Mouse (Mus musculus): ENCODE data around the gene Prkg1. TPM values are rescaled to one million over a fixed set of nuclear protein-coding genes. Genes with fewer than 3 reads are reported as not detected.

Gene Prkg1
- total RNA-seq, 2 experiments from 2014 or later: 22.5 to 37.7 TPM

DNA sequence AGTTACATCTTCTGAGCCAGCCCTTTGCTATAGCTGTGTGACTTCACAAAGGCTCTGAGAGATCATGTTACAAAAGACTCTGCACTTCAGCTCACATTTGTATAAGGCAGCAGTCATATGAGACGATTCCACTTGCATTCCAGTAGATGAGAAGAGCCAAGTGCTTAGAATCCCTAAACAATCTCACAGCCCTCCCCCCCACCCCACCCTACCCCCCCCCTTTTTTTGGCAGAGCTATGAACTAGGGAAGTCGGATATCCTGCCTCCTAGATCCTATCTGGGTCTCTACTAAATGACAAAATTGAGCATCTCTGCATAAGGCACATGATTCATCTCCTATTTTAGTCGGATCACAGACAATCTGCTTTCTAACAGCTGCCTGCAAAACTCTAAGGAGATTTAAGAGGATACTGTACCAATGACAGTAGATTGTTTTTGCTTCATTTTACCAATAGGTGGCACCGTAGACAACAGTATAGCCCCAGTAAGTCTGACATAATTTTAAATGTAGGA, 921.7 kb downstream of the Prkg1 start:
- no peak for DNase-seq
- Histone ChIP-seq H3K4me3 (no peak overlapping the region), H3K27ac (no peak overlapping the region)
- intact Hi-C loops (cut with DNase I): loop anchor here (5.0 kb wide), 2 partner anchors 181 to 919 kb away; no protein-coding TSS in a partner anchor
- TF ChIP-seq CTCF (IDR thresholded peaks at IDR 0.05): peak; percentile 63

GRCm38 (mm10) chr19:30842640-30843039, 922.2 kb downstream of the Prkg1 start:
- DNase-seq: no peak
- no peak overlapping the region for H3K4me3 ChIP-seq
- intact Hi-C loops (cut with DNase I): loop anchor here (5.0 kb wide), 2 partner anchors 180 to 920 kb away; no protein-coding TSS in a partner anchor
- H3K27ac ChIP-seq: no peak overlapping the region
- TF ChIP-seq CTCF (IDR thresholded peaks at IDR 0.05): no peak

DNA sequence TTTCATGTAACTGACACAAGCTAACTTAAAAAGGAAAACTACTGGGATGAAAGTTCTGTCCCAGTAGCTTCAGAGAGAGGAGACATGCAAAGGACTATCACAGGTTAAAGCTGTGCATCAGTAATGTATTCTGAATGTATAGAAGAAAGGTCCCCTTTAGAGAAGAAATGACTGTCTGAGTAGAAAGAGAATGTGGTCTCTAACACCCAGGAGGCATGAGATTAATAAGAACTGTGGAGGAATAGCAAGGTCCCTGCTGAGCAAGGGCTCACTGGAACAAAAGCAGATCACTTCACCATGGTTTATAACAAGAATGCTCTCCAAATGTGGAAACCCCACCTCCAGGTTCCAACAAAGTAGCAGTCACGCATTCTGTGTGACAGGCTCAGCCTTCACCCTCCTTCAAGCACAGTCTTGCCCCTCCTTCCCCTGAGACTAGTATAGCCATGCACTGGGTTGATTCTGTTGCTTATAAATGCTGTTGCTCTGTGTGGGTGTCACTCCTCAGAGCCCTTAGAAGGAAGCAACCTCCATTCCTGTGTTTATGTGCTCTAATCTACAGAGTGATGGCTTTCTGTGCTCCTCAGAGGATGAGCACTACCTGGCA, 931.7 kb downstream of the Prkg1 start:
- H3K27ac ChIP-seq: no peak overlapping the region
- intact Hi-C loops (cut with DNase I): no loop called here
- no peak overlapping the region for H3K4me3 ChIP-seq
- DNase-seq: no peak
- no peak for TF ChIP-seq CTCF (IDR thresholded peaks at IDR 0.05)

DNA sequence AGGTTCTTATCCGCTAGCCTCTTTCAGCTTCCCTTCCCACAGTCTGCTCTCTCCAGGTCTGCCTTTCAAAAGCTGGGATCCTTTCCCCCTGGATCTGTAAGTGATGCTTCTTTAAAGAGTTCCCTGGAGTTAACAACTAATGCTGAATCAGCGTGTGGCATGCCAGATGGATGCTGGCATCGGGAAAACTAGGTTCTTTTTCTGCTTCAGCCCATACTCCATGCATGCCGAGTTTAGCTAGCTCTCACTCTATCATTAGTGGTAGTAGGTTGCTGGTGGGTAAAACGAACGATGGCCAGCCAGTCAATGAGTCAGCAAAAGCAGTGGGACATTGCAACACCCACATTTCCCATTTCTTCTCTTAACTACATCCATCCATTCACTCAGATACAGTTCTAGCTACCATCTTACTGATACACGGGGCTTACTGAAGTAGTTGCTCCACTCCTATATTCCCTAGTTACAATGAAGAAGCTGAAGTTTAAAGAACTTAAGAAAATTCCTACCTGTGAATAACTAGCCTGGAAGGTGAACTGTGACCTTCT, 935.5 kb downstream of the Prkg1 start:
- H3K4me3 ChIP-seq: no peak overlapping the region
- intact Hi-C loops (cut with DNase I): no loop called here
- H3K27ac ChIP-seq: no peak overlapping the region
- no peak for DNase-seq
- TF ChIP-seq CTCF (IDR thresholded peaks at IDR 0.05): no peak

- intact Hi-C loops (cut with DNase I): no loop called here
- no peak for DNase-seq
- H3K4me3 ChIP-seq: no peak overlapping the region
- H3K27ac ChIP-seq: no peak overlapping the region
- peak; percentile 32 for TF ChIP-seq CTCF (IDR thresholded peaks at IDR 0.05)
These were observed 937.0 kb downstream of the Prkg1 start for GRCm38 (mm10) chr19:30827820-30828219.

DNA sequence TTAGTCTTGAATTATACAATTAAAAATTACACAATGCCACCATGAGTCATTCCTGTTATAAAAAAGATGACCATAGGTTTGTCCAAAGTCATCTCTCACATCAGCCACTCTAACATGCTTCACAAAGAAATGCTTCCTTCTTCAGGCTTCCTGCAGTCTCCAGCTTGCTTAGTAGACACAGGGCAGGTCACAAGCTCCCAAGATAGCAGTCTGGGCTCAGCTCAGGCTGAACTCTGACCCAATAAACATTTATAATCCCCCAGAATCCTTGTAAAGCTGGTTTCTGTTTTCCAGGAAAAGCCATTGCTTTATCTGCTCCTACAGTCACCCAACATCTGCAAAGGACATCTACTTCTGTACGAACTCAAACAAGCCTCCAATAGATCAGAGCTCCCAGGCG, 938.7 kb downstream of the Prkg1 start:
- intact Hi-C loops (cut with DNase I): no loop called here
- no peak for DNase-seq
- no peak overlapping the region for H3K27ac ChIP-seq
- TF ChIP-seq CTCF (IDR thresholded peaks at IDR 0.05): no peak
- no peak overlapping the region for H3K4me3 ChIP-seq

DNA sequence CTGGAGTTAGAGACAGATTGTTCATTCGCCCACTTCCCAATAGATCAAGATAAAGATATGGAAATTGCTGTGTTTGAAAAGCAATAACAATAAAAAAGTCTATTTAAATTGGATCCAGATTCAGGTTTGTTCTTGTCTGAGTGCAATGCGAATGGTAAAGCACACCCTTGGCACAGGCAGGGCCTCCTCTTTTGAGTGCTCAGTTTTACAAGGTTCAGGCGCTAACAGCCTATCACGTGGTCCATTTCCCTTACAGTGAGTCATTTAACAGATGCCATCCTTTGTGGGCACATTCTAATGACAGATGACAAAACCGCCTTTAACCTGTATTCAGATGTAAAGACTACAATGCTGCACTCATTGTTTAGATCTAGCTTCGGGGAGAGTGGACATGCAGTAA, 949.2 kb downstream of the Prkg1 start:
- Histone ChIP-seq H3K27ac (no peak overlapping the region), H3K4me3 (no peak overlapping the region)
- intact Hi-C loops (cut with DNase I): no loop called here
- no peak for TF ChIP-seq CTCF (IDR thresholded peaks at IDR 0.05)
- no peak for DNase-seq

GRCm38 (mm10) chr19:30806265-30806664, 958.6 kb downstream of the Prkg1 start:
- intact Hi-C loops (cut with DNase I): no loop called here
- no peak overlapping the region for H3K4me3 ChIP-seq
- no peak for TF ChIP-seq CTCF (IDR thresholded peaks at IDR 0.05)

DNA sequence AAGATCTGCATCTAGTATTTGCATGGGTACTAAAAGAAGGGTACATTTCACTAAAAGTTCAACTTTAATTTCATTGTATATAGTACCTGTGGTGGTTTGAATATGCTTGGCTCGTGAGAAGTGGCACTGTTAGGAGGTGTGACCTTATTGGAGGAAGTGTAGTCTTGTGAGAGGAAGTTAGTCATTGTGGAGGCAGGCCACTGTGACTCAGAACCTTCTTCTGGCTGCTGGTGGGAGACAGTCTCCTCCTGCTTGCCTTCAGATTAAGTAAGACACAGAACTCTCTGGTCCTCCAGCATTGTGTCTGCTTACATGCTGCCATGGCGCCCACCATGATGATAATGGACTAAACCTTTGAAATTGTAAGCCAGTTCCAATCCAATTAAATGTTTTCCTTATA, 984.0 kb downstream of the Prkg1 start:
- no peak for TF ChIP-seq CTCF (IDR thresholded peaks at IDR 0.05)
- intact Hi-C loops (cut with DNase I): no loop called here
- Histone ChIP-seq H3K4me3 (no peak overlapping the region), H3K27ac (no peak overlapping the region)
- no peak for DNase-seq

More at GRCm38 (mm10) chr19:30806265-30806664, 958.6 kb downstream of the Prkg1 start:
- DNase-seq: no peak
- H3K27ac ChIP-seq: no peak overlapping the region

- DNase-seq: no peak
- intact Hi-C loops (cut with DNase I): no loop called here
- H3K4me3 ChIP-seq: no peak overlapping the region
- no peak for TF ChIP-seq CTCF (IDR thresholded peaks at IDR 0.05)
- no peak overlapping the region for H3K27ac ChIP-seq
These were observed 996.5 kb downstream of the Prkg1 start for GRCm38 (mm10) chr19:30768316-30768715.

- Histone ChIP-seq H3K4me3 (no peak overlapping the region), H3K27ac (peak overlapping the region; percentile 68)
- no peak for TF ChIP-seq CTCF (IDR thresholded peaks at IDR 0.05)
- no peak for DNase-seq
- intact Hi-C loops (cut with DNase I): no loop called here
These were observed 1020.4 kb downstream of the Prkg1 start for GRCm38 (mm10) chr19:30744426-30744825.

GRCm38 (mm10) chr19:30699130-30699529, 1065.7 kb downstream of the Prkg1 start:
- no peak for TF ChIP-seq CTCF (IDR thresholded peaks at IDR 0.05)
- Histone ChIP-seq H3K27ac (no peak overlapping the region), H3K4me3 (no peak overlapping the region)
- DNase-seq: no peak
- intact Hi-C loops (cut with DNase I): no loop called here

DNA sequence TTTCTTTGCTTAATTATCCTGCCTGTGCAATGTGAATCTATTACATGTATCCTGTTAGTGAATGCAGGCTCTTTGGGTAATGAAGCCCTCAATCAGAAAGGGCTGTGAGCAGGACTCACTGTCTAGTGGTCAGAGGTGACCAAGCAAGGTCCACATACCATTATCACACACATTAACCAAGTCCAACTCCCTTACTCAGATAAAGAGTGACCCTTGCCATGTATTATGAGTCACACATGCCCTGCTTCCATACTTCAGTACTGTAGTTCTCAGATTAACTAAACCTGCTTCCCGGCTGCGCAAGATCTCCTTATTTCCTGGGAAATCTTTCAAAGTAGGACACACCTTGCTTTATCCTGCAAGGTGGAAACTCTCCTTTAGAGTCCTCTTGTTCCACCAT, 1073.6 kb downstream of the Prkg1 start:
- no peak overlapping the region for H3K4me3 ChIP-seq
- intact Hi-C loops (cut with DNase I): no loop called here
- TF ChIP-seq CTCF (IDR thresholded peaks at IDR 0.05): no peak
- no peak overlapping the region for H3K27ac ChIP-seq
- no peak for DNase-seq

DNA sequence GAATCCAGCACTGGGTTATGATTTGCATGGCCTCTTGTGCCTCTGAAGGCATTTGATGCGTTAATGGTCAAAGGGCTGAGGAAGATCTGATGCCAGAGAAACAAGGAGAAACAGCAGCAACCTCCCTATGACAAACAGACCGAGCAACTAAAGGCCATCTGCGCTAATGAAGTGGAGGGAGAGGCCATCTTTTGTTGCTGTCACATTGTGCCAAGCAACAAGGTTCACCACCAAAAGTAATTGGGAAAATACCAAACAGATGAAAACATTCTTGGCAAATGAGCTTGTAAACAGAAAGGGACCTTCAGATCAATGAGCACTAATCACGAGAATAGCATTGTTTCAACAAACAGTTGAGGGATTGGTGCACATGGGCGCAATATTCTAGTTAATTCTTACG, 1074.1 kb downstream of the Prkg1 start:
- H3K27ac ChIP-seq: no peak overlapping the region
- intact Hi-C loops (cut with DNase I): no loop called here
- no peak for TF ChIP-seq CTCF (IDR thresholded peaks at IDR 0.05)
- H3K4me3 ChIP-seq: no peak overlapping the region
- no peak for DNase-seq
